Mouse (Mus musculus) ES-E14 (cell line): ENCODE measurements at regions not wholly inside any gene's neighbourhood (a gene's known extent, or its start where the extent isn't known, plus 50 kb on each side); places are given as distances from the start of the nearest gene placed in this dataset.

Experiments used
- CHD2 ChIP-seq: IDR thresholded peaks from 2 replicates; pipeline ENCODE4 v1.6.1; 2014; ENCODE audit warnings: mild to moderate bottlenecking, low read depth, low read length, inconsistent platforms
- HCFC1 ChIP-seq: IDR thresholded peaks from 2 replicates; pipeline ENCODE4 v1.6.1; 2012; ENCODE audit warnings: low read length, inconsistent platforms, borderline replicate concordance; ENCODE audit not compliant: insufficient read depth

GRCm38 (mm10) chr10:69045275-69045674, 106.0 kb upstream of the Rhobtb1 start:
- TF ChIP-seq HCFC1, result no peak
- TF ChIP-seq CHD2, result no peak
